Mouse (Mus musculus) mouse trophoblast stem cell (cell line): ENCODE measurements around the gene Hip1.
"Not testable (repeated sequence)": the region's sequence is repeated elsewhere in the genome, so short reads cannot be mapped to it uniquely, and the experiment has no call there.

Experiments used
- in situ Hi-C, 2 experiments: fragments of 300-500 bp; cut with MseI, MboI; formaldehyde crosslinking; loops; 2 replicates in 1 of 2; 3 replicates in 1 of 2; pipeline ENCODE4 v1.15.1; 2025

Hip1 gene

GRCm38 (mm10) chr5:135369787-135370654 lies 174.9 kb downstream of the Hip1 start, which contains the start of gene Nsun5:
TSS of gene Nsun5 (plus strand) at chr5:135369953.
- in situ Hi-C loops, result no loop called here

- in situ Hi-C loops, result not testable (repeated sequence)
Observed at GRCm38 (mm10) chr5:135369196-135369595, 175.7 kb downstream of the Hip1 start.

- in situ Hi-C loops, result no loop called here
Observed at GRCm38 (mm10) chr5:135368312-135368711, 176.6 kb downstream of the Hip1 start.

- in situ Hi-C loops, result no loop called here
Observed at GRCm38 (mm10) chr5:135367841-135368240, 177.1 kb downstream of the Hip1 start.

- in situ Hi-C loops, result no loop called here
Observed at GRCm38 (mm10) chr5:135363540-135363939, 181.4 kb downstream of the Hip1 start.

GRCm38 (mm10) chr5:135362572-135362971 lies 182.3 kb downstream of the Hip1 start:
- in situ Hi-C loops, result no loop called here

GRCm38 (mm10) chr5:135359772-135360171 lies 185.1 kb downstream of the Hip1 start:
- in situ Hi-C loops, result no loop called here

- in situ Hi-C loops, result no loop called here
Observed at GRCm38 (mm10) chr5:135357556-135357955, 187.4 kb downstream of the Hip1 start.
